Mouse (Mus musculus) cerebellum, postnatal 4 days (tissue): ENCODE measurements around the gene Ap2b1.
A peak's percentile ranks its signal among the peaks of the same experiment; 100 is the strongest.

ENCODE experiments used
- DNase-seq, 2 experiments: peaks; one replicate each; pipeline ENCODE4 v3.0.0; 2022; ENCODE audit warnings: low spot score in 2 of 2, mixed read lengths in 1 of 2

Ap2b1 gene

DNA sequence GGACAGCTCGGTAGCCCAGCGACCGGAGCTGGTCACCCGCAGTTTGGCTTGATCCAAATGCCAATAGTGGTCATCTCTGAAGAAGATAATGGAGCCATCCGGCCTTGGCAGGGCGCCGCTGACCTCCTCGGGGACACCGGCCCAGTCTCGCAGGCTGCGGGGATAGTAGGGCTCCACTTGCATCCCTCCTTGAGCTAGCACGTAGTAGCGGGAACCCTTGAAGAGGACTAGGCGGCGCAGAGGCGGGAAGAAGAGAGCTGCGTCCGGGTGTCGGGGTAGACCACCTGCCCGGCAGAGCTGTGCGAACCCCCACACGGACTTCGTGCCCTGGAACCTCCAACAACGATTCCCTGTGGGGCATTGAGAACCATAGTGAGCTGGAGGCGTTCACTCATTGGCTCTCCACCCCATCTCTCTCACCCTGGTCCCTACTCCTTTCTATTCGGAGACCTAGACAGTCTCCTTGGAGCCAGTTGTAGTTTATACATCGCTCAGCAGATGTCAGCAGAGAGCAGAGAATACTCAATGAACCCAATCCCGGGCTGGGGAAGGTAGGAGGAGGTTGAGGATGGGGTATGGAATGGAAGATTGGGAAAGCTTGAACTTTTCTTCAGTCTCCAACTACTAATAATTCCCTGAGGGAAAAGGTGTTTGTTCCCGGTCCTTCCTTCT, 143.9 kb downstream of the Ap2b1 start:
- peak; percentile 58 to 88 for DNase-seq

DNA sequence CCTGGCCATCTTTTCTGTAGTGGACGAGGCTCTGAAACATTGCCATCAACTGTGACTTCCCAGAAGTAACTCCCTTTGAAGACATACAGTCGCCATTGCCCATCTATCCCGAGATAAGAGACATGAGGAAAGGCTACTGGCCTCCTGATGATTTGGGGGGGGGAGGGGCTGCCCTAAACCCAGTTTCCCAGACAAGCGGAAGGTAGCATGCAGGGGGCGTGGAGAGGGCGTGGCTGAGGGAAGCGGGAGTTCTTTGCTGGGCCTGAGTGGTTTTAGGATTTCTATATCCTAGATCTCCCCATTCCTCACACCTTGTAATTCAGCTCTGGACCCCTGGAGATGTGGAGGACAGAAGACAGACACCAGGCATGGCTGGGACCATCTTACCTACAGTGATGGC, 145.0 kb downstream of the Ap2b1 start:
- no peak for DNase-seq

DNA sequence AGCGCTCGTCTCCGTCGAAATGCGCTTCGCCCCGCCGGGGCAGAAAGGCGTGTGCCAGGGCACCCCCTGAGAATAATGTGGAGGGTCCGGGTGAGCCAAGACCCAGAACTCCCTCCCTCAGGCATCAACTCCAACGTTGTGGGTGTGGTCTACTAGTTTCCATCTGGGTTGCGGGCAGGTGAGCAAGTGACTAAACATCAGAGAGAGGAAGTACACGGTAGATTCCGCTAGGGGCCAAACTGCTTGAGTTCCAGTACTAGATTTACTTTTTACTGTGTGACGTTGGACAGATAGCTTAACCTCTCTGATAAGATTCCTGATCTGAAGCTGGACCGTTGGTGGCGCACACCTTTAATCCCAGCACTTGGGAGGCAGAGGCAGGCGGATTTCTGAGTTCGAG, 146.2 kb downstream of the Ap2b1 start:
- no peak for DNase-seq

DNA sequence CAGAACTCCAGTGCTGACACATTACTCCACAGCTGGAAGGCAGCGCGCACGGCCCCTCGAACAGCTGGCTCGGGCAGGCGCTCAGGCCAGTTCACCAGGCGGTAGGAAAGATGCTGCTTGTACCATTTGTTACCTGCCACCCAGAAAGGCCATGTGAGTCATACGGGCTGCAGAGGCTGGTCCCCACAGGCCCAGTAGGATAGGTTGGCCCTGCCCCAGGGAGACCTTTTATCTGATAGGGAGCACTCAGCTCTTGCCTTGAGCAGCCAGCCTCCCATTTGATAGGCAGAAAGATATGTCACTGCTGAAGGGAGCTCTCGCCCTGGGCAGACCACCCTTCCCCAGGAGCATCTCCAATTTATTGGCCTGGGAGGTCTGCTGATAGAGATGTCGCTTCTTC, 148.8 kb downstream of the Ap2b1 start:
- DNase-seq, result no peak

DNA sequence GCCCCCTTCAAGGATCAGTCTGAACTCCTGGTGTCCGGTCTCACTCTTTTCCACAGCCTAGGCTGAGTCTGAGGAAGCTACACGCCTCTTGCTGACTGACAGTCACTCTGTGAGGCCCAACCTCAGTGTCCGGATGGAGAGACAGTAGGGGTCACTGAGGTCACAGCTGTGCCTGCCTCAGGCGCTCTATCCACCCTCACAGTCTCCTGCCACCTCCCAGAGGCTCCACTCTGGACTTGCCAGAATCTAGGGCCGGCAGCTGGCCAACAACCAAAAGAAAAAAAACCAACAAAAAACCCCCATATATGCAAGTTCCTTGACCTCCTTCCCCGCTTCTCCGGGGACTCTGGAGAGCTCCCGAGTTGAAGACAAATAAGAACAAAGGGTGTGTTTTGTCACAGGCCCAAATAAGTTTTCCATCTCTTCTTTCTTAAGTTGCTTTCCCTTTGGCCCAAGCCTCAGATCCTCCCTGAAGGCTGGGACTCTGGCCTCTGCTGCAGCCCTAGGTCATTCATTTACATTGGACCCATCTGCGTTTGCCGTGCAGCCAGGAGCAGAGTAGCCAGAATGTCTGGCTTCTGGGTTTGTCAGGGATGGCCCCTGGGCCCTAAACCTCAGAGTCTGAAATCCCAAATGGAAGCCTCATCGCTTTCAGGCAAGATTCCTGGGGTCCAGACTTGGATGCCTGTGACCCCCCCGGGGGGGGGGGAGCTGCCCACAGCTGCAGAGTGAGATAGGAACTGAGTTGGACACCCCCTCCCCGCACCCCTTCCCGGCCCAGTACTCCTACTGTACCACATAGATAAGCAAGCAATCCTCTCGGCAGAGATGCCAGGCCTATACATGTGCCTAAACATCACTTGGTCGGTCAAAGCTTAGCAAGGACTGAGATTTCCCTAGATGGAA, 149.4 kb downstream of the Ap2b1 start:
- DNase-seq, result no peak

GRCm38 (mm10) chr11:83448927-83449236, 150.1 kb downstream of the Ap2b1 start:
- DNase-seq, result no peak

- no peak for DNase-seq
Observed at GRCm38 (mm10) chr11:83449298-83449697, 150.5 kb downstream of the Ap2b1 start.

GRCm38 (mm10) chr11:83450550-83450949, 151.7 kb downstream of the Ap2b1 start:
- no peak for DNase-seq

DNA sequence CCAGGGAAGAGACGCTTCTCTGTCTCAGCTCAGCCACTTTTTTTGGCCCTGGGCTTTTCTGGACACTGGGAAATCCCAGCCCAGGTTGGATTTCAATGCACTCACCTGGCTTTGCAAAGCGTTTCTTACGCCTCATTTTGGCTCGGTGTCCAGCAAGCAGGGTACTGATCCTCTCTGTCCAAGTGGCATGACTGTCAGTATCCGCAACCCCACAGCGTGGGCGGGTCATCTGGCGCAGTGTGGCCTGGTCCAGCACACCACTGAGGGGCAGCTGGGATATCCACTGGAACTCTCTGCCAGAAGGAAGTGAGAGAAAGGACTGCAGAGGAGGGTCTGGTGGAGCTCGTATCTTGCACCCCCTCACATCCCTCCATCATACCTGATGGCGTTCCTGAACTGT, 152.5 kb downstream of the Ap2b1 start:
- DNase-seq, result no peak

- no peak for DNase-seq
Observed at GRCm38 (mm10) chr11:83454548-83454947, 155.7 kb downstream of the Ap2b1 start.
